Mouse (Mus musculus) T-helper 17 cell (primary cell): ENCODE results near the gene Rrp7a.

ENCODE experiments used
- in situ Hi-C, 2 experiments: fragments of 300-600 bp; cut with MboI, MseI; formaldehyde crosslinking; loops; 1 replicate in 1 of 2; 2 replicates in 1 of 2; pipeline ENCODE4 v1.15.1; 2025; ENCODE audit warnings: high pct_unique_total_duplicates in 2 of 2

Gene Rrp7a

DNA sequence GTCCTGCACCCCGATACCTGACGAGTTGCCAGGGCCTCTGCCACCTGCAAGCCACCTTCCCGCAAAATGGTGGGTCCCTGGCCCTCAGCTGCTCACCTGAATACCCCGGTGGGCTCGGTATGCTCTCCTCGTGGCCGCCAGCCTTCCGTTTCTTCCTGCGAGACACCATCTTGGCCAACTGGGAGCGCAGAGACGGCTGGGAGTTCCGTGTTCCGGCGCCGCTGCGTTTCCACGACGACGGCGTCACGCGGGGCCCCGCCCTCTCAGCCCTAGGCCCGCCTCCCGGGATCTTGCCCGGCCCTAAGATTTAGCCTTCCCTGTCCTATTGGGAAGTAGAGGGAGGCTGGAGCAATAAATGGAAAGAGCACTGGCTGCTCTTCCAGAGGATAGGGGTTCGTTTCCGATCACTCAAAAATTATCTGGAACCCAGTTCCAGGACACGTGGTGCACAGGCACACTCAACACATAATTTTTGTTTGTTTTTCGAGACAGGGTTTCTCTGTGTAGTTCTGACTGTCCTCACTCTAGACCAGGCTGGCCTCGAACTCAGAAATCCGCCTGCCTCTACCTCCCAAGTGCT, at the start of gene Rrp7a:
Gene Rrp7a, minus strand, starts transcription at position 236 of the 580 bp plus-strand sequence.
- in situ Hi-C loops, result loop anchor here in 1 of 2 experiments (25.0 kb wide), 2 partner anchors 1065 to 1260 kb away; partner anchors contain the start of genes Aco2, Phf5a, Samm50 and Tob2

DNA sequence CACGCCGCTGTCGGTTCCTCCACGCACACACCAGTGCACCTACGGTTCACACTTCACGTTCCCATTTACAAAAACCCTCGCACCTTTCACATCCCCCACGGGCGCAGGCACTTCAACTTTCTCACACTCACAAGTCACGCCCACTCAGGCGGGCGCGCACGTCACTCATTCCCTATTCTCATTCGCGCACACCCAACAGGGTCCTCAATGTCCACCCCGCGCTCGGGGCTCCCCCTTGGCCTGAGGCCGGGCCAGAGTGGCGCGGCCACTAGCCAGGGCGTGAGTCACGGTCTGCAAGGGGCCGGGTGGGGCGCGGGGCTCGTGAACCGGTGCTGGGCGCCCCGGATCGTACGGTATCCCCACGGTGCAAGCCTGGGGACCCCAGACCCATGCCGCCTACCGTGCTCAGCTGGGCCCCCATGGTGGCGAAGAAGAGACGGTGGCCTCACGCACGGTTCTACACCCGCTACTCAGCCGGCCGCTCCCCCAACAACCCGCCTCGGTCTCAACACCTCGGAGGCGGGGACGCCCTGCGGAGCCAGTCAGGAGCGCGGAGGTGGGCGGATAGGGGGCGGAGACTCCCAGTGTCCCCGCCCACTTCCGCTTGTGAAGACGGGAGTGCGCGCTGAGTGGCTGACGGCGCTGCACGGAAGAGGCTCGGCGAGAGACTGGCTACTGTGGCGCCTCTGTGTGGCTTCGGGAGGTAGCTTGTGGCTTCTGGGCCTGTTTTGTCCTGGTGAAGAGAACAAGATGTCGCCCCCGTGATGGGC, 49.3 kb upstream of the Rrp7a start:
- in situ Hi-C loops, result loop anchor here in 1 of 2 experiments (5.0 kb wide), 1 partner anchor 55 kb away; no protein-coding TSS in a partner anchor

DNA sequence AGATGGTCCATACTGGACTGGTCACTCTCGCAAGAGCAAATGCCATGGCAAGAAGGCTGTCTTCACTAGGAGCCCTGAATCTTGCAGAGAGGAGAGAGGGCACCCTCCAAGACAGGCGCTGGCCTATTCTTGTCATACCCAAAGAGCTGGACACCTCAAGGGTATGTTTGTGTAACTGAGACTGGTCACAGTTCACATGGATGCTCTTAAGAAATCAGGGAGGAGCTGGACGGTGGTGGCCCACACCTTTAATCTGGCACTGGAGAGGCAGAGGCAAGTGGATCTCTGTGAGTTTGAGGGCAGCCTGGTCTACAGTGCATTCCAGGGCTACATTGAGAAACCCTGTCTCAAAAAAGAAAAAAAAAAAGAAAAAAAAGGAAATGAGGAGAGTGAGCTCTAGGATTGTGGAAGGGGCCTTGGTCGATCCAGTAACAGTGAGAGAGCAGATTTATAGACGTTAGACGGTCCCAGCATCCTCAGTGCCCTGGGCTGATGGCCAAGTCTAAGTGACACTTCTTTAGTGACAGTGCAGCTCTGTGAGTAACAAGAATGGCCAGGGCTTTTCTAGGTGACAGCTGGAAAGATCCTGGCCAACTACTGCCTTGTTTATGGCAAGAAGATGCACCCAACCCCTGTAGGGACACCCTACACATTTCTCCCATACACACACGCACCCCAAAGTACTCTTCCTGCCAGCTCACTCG, 48.5 kb upstream of the Rrp7a start:
- in situ Hi-C loops, result loop anchor here in 1 of 2 experiments (5.0 kb wide), 1 partner anchor 56 kb away; no protein-coding TSS in a partner anchor

GRCm38 (mm10) chr15:83169772-83170722, 47.4 kb upstream of the Rrp7a start:
- in situ Hi-C loops, result loop anchor here in 1 of 2 experiments (5.0 kb wide), 1 partner anchor 57 kb away; no protein-coding TSS in a partner anchor

DNA sequence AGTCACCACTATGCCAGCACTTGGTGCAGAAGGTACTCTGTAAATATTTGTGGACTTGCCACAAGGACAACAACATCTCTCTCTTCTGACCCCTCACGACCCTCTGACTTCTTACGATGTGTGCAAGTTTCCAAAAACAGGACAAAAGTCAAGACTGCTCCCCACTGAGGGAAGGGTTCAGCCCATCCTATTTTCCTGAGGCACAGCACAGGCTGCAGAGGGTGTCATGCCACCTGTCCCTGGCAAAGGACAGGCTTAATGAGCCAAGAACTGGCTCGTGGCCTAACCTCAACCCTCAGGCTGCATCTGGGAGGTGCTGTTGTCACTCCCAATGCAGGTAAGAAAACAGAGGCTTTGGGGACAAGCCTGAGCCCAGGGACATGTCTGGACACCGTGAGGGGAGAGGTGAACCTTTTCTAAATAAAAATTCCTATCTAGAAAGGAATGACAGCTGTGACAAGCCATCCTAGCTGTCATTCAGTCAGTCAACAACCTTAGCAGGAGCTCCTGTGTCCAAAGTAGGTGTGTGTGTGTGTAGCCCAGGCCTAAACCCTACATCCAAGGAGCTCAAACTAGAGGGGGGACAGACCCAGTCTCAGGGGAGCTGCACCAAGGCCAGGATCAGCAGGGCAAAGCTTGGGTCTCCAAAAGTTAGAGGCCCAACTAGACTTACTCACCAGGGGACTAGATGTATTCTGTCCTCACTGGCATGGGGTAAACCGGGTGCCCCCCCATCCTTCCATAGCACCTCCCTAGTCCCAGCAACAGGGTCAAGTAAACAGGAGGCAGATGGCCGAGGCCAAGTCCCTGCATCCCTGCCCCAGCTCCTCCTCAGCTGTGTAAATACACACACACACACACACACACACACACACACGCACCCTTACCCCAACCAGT, 46.5 kb upstream of the Rrp7a start:
- in situ Hi-C loops, result no loop called here

DNA sequence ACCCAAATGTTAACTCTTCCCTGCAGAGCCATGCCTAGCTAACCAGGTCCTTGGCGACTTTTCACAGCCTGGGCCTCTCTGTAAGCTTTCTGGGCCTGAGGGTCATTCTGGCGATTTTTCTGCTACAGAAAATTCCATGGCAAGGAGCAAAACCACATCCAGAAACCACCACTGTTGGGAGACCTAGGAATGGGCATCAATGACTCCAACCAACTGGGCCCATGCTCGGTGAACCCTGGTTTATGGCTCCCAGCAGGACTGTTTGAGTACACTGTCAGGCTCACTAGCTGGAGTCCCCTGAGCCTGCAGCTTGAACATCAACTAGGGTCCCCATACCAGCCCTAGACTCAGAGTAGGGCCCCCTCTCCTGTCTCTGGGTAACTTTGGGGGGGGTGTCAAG, 45.7 kb upstream of the Rrp7a start:
- in situ Hi-C loops, result no loop called here

GRCm38 (mm10) chr15:83167550-83168065, 45.0 kb upstream of the Rrp7a start:
- in situ Hi-C loops, result no loop called here

- in situ Hi-C loops, result no loop called here
Measured at GRCm38 (mm10) chr15:83167126-83167525, 44.5 kb upstream of the Rrp7a start.

GRCm38 (mm10) chr15:83166642-83167041, 44.0 kb upstream of the Rrp7a start:
- in situ Hi-C loops, result no loop called here

GRCm38 (mm10) chr15:83165526-83166315, 43.1 kb upstream of the Rrp7a start:
- in situ Hi-C loops, result no loop called here

GRCm38 (mm10) chr15:83164971-83165471, 42.4 kb upstream of the Rrp7a start:
- in situ Hi-C loops, result no loop called here

GRCm38 (mm10) chr15:83162818-83163485, 40.4 kb upstream of the Rrp7a start:
- in situ Hi-C loops, result no loop called here

DNA sequence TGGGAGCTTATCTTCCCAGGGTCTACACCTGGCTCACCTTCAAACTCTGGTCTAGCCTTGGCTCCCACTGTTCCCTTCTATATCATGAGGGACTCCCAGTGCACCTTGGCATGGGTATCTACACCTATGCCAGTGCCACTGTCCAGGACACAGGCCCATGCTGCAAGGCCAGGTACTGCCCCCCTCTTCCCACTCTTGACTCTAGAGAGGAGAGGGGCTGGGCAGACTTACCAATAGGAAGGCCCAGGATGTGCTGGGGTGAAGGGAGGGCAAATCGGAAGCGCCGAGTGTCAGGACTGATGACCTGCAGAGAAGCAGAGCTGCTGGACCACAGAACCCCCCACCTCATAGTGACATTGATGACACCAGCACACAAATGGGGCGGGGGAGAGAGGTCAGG, 39.4 kb upstream of the Rrp7a start:
- in situ Hi-C loops, result no loop called here

DNA sequence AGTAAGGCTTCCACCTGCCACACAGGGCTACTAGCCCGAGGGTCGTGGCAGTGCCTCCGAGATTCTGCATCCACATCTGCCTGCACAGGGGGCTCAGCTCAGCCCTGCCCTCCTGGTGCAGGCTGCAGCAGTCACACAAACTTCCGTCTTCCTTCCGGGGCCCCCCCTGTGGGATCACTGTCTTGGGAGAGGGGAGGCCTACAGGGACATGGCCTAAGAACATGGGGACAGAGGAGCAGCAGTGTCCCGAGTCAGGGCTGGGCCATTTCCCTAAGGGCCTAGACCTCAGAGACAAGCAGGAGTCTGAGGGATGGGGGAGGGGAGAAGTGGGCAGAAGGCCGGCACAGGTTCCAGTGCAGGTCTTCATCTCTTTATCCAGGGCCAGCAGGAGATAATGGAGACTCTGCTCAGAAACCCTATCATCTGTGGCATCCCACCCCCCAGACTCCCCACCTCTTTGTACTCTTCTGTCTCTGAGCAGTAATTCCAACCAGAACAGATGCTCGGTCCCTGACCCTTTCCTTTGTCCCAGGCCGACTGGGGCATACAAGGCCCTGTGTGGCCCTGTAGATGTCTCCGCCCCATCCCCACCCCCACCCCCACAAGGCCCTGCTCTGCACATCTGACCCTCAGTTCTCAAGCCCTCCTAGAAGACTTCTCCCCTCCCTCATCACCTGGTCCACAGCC, 38.6 kb upstream of the Rrp7a start:
- in situ Hi-C loops, result no loop called here

DNA sequence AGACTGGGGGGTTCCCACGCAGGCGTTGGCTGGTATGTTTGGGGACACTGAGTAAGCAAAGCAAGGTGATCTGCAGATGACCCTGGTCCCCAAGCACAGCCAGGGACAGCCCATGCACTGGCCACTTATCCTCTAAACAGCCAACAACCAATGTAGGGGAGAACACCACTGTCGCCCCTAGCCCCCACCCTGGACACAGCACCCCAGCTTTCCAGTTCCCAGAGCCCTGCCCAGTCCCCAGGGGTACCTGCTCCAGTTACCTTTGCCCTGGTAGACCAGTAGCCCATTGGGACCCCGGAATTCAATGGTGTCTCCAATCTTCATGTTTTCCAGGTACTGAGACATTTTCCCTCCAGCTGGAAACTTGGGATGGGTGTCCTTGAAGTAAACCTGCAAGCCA, 38.0 kb upstream of the Rrp7a start:
- in situ Hi-C loops, result no loop called here

- in situ Hi-C loops, result loop anchor here in 1 of 2 experiments (5.0 to 10.0 kb wide), 3 partner anchors 47 to 432 kb away; partner anchors contain the start of gene Ttll1
Measured at GRCm38 (mm10) chr15:83159823-83160222, 37.2 kb upstream of the Rrp7a start.

- in situ Hi-C loops, result loop anchor here in 1 of 2 experiments (5.0 to 10.0 kb wide), 3 partner anchors 49 to 434 kb away; partner anchors contain the start of gene Ttll1
Measured at GRCm38 (mm10) chr15:83158587-83159160, 36.1 kb upstream of the Rrp7a start.
